Mouse (Mus musculus) heart, postnatal 0 days (tissue): ENCODE results near the gene Pla2g10.

ENCODE experiments used
- CTCF ChIP-seq: IDR thresholded peaks from 2 replicates; pipeline ENCODE4 v1.5.1; 2016; ENCODE audit warnings: antibody characterized with exemption, control low read depth, low read depth
- EP300 ChIP-seq: IDR thresholded peaks from 2 replicates; pipeline ENCODE4 v1.6.1; 2016; ENCODE audit warnings: antibody characterized with exemption, low read depth

- TF ChIP-seq CTCF = no peak
- no peak for TF ChIP-seq EP300
Measured at GRCm38 (mm10) chr16:13748124-13748523, 17.3 kb upstream of the Pla2g10 start.
